ENCODE assay signal across 8 mouse cellular contexts in the genomic region with DNA sequence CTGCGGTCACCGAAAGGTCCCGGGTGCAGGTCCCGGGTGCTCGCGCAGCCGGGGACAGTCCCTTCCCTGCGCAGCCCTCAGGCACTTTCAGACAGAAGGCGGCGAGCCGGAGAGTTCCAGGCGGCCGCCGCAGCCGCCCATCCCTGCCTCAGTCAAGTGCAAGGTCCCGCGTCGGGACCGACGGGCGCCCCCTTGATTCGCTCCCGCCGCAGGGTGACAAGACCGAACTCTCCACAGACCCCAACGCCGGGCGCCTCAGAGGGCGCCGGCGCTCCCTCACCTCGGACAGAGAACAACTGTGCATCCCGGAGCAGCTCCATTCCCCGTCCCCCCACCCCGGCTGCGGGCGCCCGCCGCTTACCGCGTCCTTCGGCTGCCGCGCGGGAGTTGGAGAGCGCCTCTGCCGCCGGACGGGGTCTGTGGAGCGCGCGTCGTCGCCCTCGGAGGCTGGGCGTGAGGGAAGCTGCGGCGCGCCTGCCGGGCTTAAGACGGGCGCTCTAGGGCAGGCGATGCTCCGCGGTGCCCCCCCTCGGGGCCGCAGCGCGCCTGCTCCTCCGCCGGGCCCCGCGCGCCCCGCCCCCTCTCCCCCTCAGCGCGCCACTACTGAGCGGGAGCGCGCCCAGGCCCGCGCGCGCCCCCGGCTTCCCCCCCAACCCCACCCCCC. TPM values are rescaled to one million over a fixed set of nuclear protein-coding genes. Genes with fewer than 3 reads are reported as not detected.
DNase-seq lines count a peak whose midpoint lies in the region; ATAC-seq and TF ChIP-seq lines count a peak whose summit lies in the region.

A gene (minus strand): TSS at position 528 of the 664 bp plus-strand sequence.

- TF ChIP-seq EP300 in heart, adult 2 months (IDR thresholded peaks at IDR 0.05; ENCODE audit: insufficient read depth, low read depth, low read length), result no peak

- TF ChIP-seq POLR2A in heart, adult 2 months (IDR thresholded peaks at IDR 0.05; ENCODE audit: insufficient read depth, low read depth, low read length), result no peak

- TF ChIP-seq CTCF in heart, adult 2 months (IDR thresholded peaks at IDR 0.05), result no peak

- no peak for DNase-seq in heart, adult 2 months
- DNase-seq in WW6 (ENCODE audit: low read depth, low spot score), result peak; percentile 50
- DNase-seq in embryonic facial prominence, embryonic 14.5 days (ENCODE audit: low spot score), result peak; percentile 49
- no peak for DNase-seq in liver, embryonic 11.5 days (ENCODE audit: low spot score)
- DNase-seq in retina, postnatal 7 days (ENCODE audit: low read depth, low spot score), result peak; percentile 47
- DNase-seq in adrenal gland, postnatal 36 days, result no peak

- H3K4me3 ChIP-seq in heart, embryonic 15.5 days, result peak within 1 kb of the TSS; percentile 59
- no peak within 1 kb of the TSS for H3K4me3 ChIP-seq in heart, adult 2 months
- H3K4me3 ChIP-seq in embryonic facial prominence, embryonic 14.5 days (ENCODE audit: low read depth, low read length), result peak within 1 kb of the TSS; percentile 51
- H3K4me3 ChIP-seq in intestine, embryonic 15.5 days (replicated peaks), result peak within 1 kb of the TSS; percentile 55
- peak within 1 kb of the TSS; percentile 50 for H3K4me3 ChIP-seq in liver, embryonic 11.5 days (ENCODE audit: low read depth, low read length)

- no peak within 1 kb of the TSS for H3K27ac ChIP-seq in heart, embryonic 15.5 days
- H3K27ac ChIP-seq in heart, adult 2 months, result no peak within 1 kb of the TSS
- H3K27ac ChIP-seq in embryonic facial prominence, embryonic 14.5 days (replicated peaks; ENCODE audit: low read depth, low read length), result no peak within 1 kb of the TSS
- H3K27ac ChIP-seq in intestine, embryonic 15.5 days, result no peak within 1 kb of the TSS
- no peak within 1 kb of the TSS for H3K27ac ChIP-seq in liver, embryonic 11.5 days (ENCODE audit: low read depth, low read length)

- H3K27me3 ChIP-seq in heart, embryonic 15.5 days, result peaks cover 41% of the 10 kb centered on the region
- peaks cover 8% of the 10 kb centered on the region; the same call in 1 of the 2 replicates for H3K27me3 ChIP-seq in heart, adult 2 months (ENCODE audit: control insufficient read depth, insufficient read depth, low read length)
- peaks cover 47% of the 10 kb centered on the region for H3K27me3 ChIP-seq in embryonic facial prominence, embryonic 14.5 days (replicated peaks; ENCODE audit: control insufficient read depth, insufficient read depth, low read length)
- peaks cover 20% of the 10 kb centered on the region for H3K27me3 ChIP-seq in intestine, embryonic 15.5 days (replicated peaks)
- H3K27me3 ChIP-seq in liver, embryonic 11.5 days (replicated peaks; ENCODE audit: control insufficient read depth, insufficient read depth, low read length), result peaks cover 27% of the 10 kb centered on the region

- 1% methylated on average over 75 of the region's 85 CpGs for WGBS in heart, embryonic 15.5 days
- under 1% methylated on average over 66 of the region's 85 CpGs for WGBS in heart, adult 2 months
- 0% methylated on average over 5 of the region's 85 CpGs for WGBS in embryonic facial prominence, embryonic 14.5 days
- WGBS in intestine, embryonic 15.5 days, result under 1% methylated on average over 70 of the region's 85 CpGs
- under 1% methylated on average over 66 of the region's 85 CpGs for WGBS in liver, embryonic 11.5 days

- H3K4me2 ChIP-seq in heart, embryonic 15.5 days, result peak within 1 kb of the TSS; percentile 98
- H3K4me2 ChIP-seq in embryonic facial prominence, embryonic 14.5 days (ENCODE audit: low read depth, low read length), result peak within 1 kb of the TSS; percentile 88
- H3K4me2 ChIP-seq in intestine, embryonic 15.5 days (replicated peaks), result peak within 1 kb of the TSS; percentile 94
- H3K4me2 ChIP-seq in liver, embryonic 11.5 days, result peak within 1 kb of the TSS; percentile 71

- peaks cover 10% of the 10 kb centered on the region; the same call in 1 of the 2 replicates for H3K4me1 ChIP-seq in heart, embryonic 15.5 days (replicated peaks)
- no peaks in the 10 kb centered on the region; the same call in 1 of the 2 replicates for H3K4me1 ChIP-seq in heart, adult 2 months (ENCODE audit: control insufficient read depth, insufficient read depth, low read length)
- no peaks in the 10 kb centered on the region; the same call in 1 of the 2 replicates for H3K4me1 ChIP-seq in embryonic facial prominence, embryonic 14.5 days (ENCODE audit: control insufficient read depth, insufficient read depth, low read length)
- no peaks in the 10 kb centered on the region; the same call in 1 of the 2 replicates for H3K4me1 ChIP-seq in intestine, embryonic 15.5 days (replicated peaks)
- H3K4me1 ChIP-seq in liver, embryonic 11.5 days (replicated peaks; ENCODE audit: control insufficient read depth, insufficient read depth, low read length), result no peaks in the 10 kb centered on the region

- H3K79me2 ChIP-seq in heart, adult 2 months (replicated peaks; ENCODE audit: control insufficient read depth, insufficient read depth, low read length), result no peaks in the 10 kb centered on the region

- intact Hi-C loops in heart, adult 2 months (cut with DNase I), result no loop called here

- no peaks in the 10 kb centered on the region for H3K9me3 ChIP-seq in heart, embryonic 15.5 days (replicated peaks)
- H3K9me3 ChIP-seq in embryonic facial prominence, embryonic 14.5 days (ENCODE audit: control insufficient read depth, low read length), result no peaks in the 10 kb centered on the region
- H3K9me3 ChIP-seq in intestine, embryonic 15.5 days, result no peaks in the 10 kb centered on the region
- no peaks in the 10 kb centered on the region for H3K9me3 ChIP-seq in liver, embryonic 11.5 days (ENCODE audit: control insufficient read depth, low read length)

- H3K9ac ChIP-seq in heart, embryonic 15.5 days, result peak within 1 kb of the TSS; percentile 36
- no peak within 1 kb of the TSS for H3K9ac ChIP-seq in heart, adult 2 months (ENCODE audit: low read depth, low read length)
- peak within 1 kb of the TSS; percentile 49 for H3K9ac ChIP-seq in embryonic facial prominence, embryonic 14.5 days (ENCODE audit: low read depth, low read length)
- no peak within 1 kb of the TSS; the same call in 1 of the 2 replicates for H3K9ac ChIP-seq in intestine, embryonic 15.5 days
- no peak within 1 kb of the TSS for H3K9ac ChIP-seq in liver, embryonic 11.5 days (ENCODE audit: low read depth, low read length)

- peak; percentile 64 for ATAC-seq in heart, embryonic 15.5 days (replicated peaks; ENCODE audit: insufficient number of reproducible peaks, insufficient read depth, low FRiP score, low read depth)
- ATAC-seq in embryonic facial prominence, embryonic 14.5 days (ENCODE audit: low read depth), result peak; percentile 91
- ATAC-seq in intestine, embryonic 15.5 days, result peak; percentile 89
- peak; percentile 43 for ATAC-seq in liver, embryonic 11.5 days (replicated peaks; ENCODE audit: low FRiP score)

- H3K36me3 ChIP-seq in heart, embryonic 15.5 days, result no peaks in the 10 kb centered on the region
- H3K36me3 ChIP-seq in heart, adult 2 months (ENCODE audit: control insufficient read depth, insufficient read depth, low read length), result no peaks in the 10 kb centered on the region
- H3K36me3 ChIP-seq in embryonic facial prominence, embryonic 14.5 days (ENCODE audit: control insufficient read depth, insufficient read depth, low read length), result no peaks in the 10 kb centered on the region
- H3K36me3 ChIP-seq in intestine, embryonic 15.5 days, result no peaks in the 10 kb centered on the region
- no peaks in the 10 kb centered on the region for H3K36me3 ChIP-seq in liver, embryonic 11.5 days (ENCODE audit: control insufficient read depth, insufficient read depth, low read length)

RNA-seq across cellular contexts. Expression of the gene that starts here (rescaled TPM):
- 0.30 and 0.46 TPM in 2 replicates for polyA plus RNA-seq in heart, embryonic 15.5 days (2015; fragmentation: Nextera tagmentation; extraction: Ambion mirVana)
- total RNA-seq in heart, adult 2 months (2021), result not detected
- polyA plus RNA-seq in heart, adult 2 months (2012; rRNA removed), result 0.08 TPM in 1 of 2 replicates, not detected in the other
- polyA plus RNA-seq in embryonic facial prominence, embryonic 14.5 days (2014; fragmentation: Nextera tagmentation; extraction: Ambion mirVana), result 1.7 and 1.8 TPM in 2 replicates
- polyA plus RNA-seq in intestine, embryonic 15.5 days (2015; fragmentation: Nextera tagmentation; extraction: Ambion mirVana), result 1.6 and 1.7 TPM in 2 replicates
- 0.37 and 0.40 TPM in 2 replicates for polyA plus RNA-seq in liver, embryonic 11.5 days (2014; fragmentation: Nextera tagmentation; extraction: Ambion mirVana)
- total RNA-seq in adrenal gland, postnatal 36 days (2021), result not detected

Comparison
In these comparisons a context has a peak if more than half of its experiments do, and no peak if none do; other contexts are left out.
1. Peak in ATAC-seq, H3K4me3 ChIP-seq, H3K9ac ChIP-seq and H3K4me2 ChIP-seq in heart, embryonic 15.5 days; RNA of the gene not detected or under 1 TPM.
2. Peak in ATAC-seq, H3K4me3 ChIP-seq and H3K4me2 ChIP-seq in liver, embryonic 11.5 days; RNA of the gene not detected or under 1 TPM.
3. DNase-seq: peak in WW6 (single experiment), embryonic facial prominence, embryonic 14.5 days (single experiment) and retina, postnatal 7 days (single experiment); none in heart, adult 2 months (0 of 2), liver, embryonic 11.5 days (single experiment) and adrenal gland, postnatal 36 days (0 of 2).
4. Peak in every context shown above with its lines, with median percentiles within 50 percentile points of each other: ATAC-seq and H3K4me2 ChIP-seq.